Comparison of ENCODE assay signal across 18 mouse cellular contexts in the genomic region with DNA sequence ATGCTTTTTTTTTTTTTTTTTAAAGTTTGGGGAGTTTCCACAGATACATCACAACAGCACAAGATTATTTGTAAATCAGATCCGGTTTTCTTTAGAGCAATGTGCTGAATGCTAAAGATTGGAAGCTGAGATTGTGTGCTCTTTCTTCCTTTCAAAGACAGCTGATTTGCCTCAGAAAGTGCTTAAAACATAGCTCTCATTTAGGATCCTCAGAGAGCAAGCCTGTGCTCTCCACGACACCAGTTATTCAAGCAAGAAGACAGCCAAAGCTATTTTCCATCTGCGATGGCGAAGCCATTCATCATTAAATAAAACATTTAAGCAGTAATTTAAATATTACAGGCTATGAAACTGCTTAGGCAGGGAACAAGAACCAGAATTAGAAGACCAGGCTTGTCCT.
DNase-seq lines count a peak whose midpoint lies in the region; ATAC-seq and TF ChIP-seq lines count a peak whose summit lies in the region.
"Had no signal": no experiment of that assay in that cellular context is flagged by ENCODE, and none has a peak within 500 bp of the region (broad histone marks: within the 10 kb centered on the region; RNA-seq: fewer than 3 reads in every experiment).

No protein-coding gene starts in this region.

- no peak for DNase-seq in forebrain, embryonic 11.5 days (ENCODE audit: low spot score)
- DNase-seq in layer of hippocampus, adult 2 months (ENCODE audit: low spot score in 2 of 2) = no peak
- DNase-seq in layer of hippocampus, postnatal 14 days (ENCODE audit: low spot score in 2 of 2) = no peak
- peak; percentile 47 for DNase-seq in A20 (ENCODE audit: low read depth, low spot score)
- DNase-seq in adrenal gland, postnatal 14 days = no peak
- no peak for DNase-seq in yolk sac, embryonic 10.5 days (ENCODE audit: low spot score)
- DNase-seq: adrenal gland, postnatal 25 days; cerebellum, postnatal 36 days; gastrocnemius, postnatal 25 days; heart, postnatal 14 days; kidney, adult 11 months; liver; lung, adult 18-20 months; thymus, postnatal 25 days had no signal

- no peak overlapping the region for H3K4me3 ChIP-seq in forebrain, embryonic 12.5 days (replicated peaks)
- H3K4me3 ChIP-seq in forebrain, embryonic 11.5 days (ENCODE audit: low read depth, low read length) = no peak overlapping the region
- H3K4me3 ChIP-seq in layer of hippocampus, adult 2 months = no peak overlapping the region; the same call in 1 of the 2 replicates
- no peak overlapping the region for H3K4me3 ChIP-seq in hindbrain, embryonic 12.5 days
- H3K4me3 ChIP-seq: heart, embryonic 10.5 days had no signal

- TF ChIP-seq CTCF in layer of hippocampus, adult 2 months (conservative IDR thresholded peaks at IDR 0.05) = no peak

- H3K27me3 ChIP-seq in forebrain, embryonic 12.5 days = no peaks in the 10 kb centered on the region
- H3K27me3 ChIP-seq in forebrain, embryonic 11.5 days (ENCODE audit: control insufficient read depth, insufficient read depth, low read length) = no peaks in the 10 kb centered on the region
- H3K27me3 ChIP-seq in hindbrain, embryonic 12.5 days = no peaks in the 10 kb centered on the region

- peaks cover 5% of the 10 kb centered on the region; the same call in 1 of the 2 replicates for H3K4me1 ChIP-seq in forebrain, embryonic 12.5 days
- no peaks in the 10 kb centered on the region for H3K4me1 ChIP-seq in forebrain, embryonic 11.5 days (replicated peaks; ENCODE audit: control insufficient read depth, insufficient read depth, low read length)
- peaks cover 8% of the 10 kb centered on the region for H3K4me1 ChIP-seq in hindbrain, embryonic 12.5 days
- H3K4me1 ChIP-seq: heart, embryonic 10.5 days had no signal

- ATAC-seq in forebrain, embryonic 12.5 days (ENCODE audit: low FRiP score) = no peak
- ATAC-seq in forebrain, embryonic 11.5 days (replicated peaks; ENCODE audit: low FRiP score) = no peak
- ATAC-seq in hindbrain, embryonic 12.5 days (ENCODE audit: low FRiP score) = no peak

- peak overlapping the region; percentile 33; the same call in 1 of the 2 replicates for H3K27ac ChIP-seq in forebrain, embryonic 12.5 days
- H3K27ac ChIP-seq in forebrain, embryonic 11.5 days (ENCODE audit: low read depth, low read length) = no peak overlapping the region
- peak overlapping the region; percentile 87 for H3K27ac ChIP-seq in layer of hippocampus, adult 2 months
- peak overlapping the region; percentile 30; the same call in 1 of the 2 replicates for H3K27ac ChIP-seq in hindbrain, embryonic 12.5 days
- H3K27ac ChIP-seq: heart, embryonic 10.5 days; stomach, postnatal 0 days had no signal

- 43% methylated on average over 4 of the region's 4 CpGs for WGBS in forebrain, embryonic 12.5 days
- 68% methylated on average over 4 of the region's 4 CpGs for WGBS in forebrain, embryonic 11.5 days
- 56% methylated on average over 4 of the region's 4 CpGs for WGBS in hindbrain, embryonic 12.5 days

- H3K36me3 ChIP-seq in forebrain, embryonic 12.5 days (replicated peaks) = no peaks in the 10 kb centered on the region
- no peaks in the 10 kb centered on the region for H3K36me3 ChIP-seq in forebrain, embryonic 11.5 days (ENCODE audit: control insufficient read depth, insufficient read depth, low read length)
- H3K36me3 ChIP-seq in hindbrain, embryonic 12.5 days = no peaks in the 10 kb centered on the region

- H3K9ac ChIP-seq in forebrain, embryonic 12.5 days = no peak overlapping the region
- no peak overlapping the region for H3K9ac ChIP-seq in forebrain, embryonic 11.5 days (ENCODE audit: low read length)
- H3K9ac ChIP-seq in hindbrain, embryonic 12.5 days = no peak overlapping the region

- peaks cover 5% of the 10 kb centered on the region; the same call in 1 of the 2 replicates for H3K9me3 ChIP-seq in forebrain, embryonic 12.5 days
- no peaks in the 10 kb centered on the region for H3K9me3 ChIP-seq in forebrain, embryonic 11.5 days (ENCODE audit: control insufficient read depth, low read length)
- H3K9me3 ChIP-seq in hindbrain, embryonic 12.5 days (replicated peaks) = no peaks in the 10 kb centered on the region
- H3K9me3 ChIP-seq: heart, embryonic 10.5 days had no signal

- H3K4me2 ChIP-seq in forebrain, embryonic 12.5 days = no peak overlapping the region
- H3K4me2 ChIP-seq in forebrain, embryonic 11.5 days (ENCODE audit: low read depth, low read length, severe bottlenecking) = no peak overlapping the region
- H3K4me2 ChIP-seq in hindbrain, embryonic 12.5 days (replicated peaks) = no peak overlapping the region
